Mouse (Mus musculus) induced T-regulatory cell, adult 2 months (primary cell): Measurements from ENCODE around the gene Bcl2l11.
"Not testable (repeated sequence)": the region's sequence is repeated elsewhere in the genome, so short reads cannot be mapped to it uniquely, and the experiment has no call there.

Source experiments
- DNase-seq: peaks from one replicate; pipeline ENCODE4 v3.0.0-alpha.2; 2012; ENCODE audit warnings: low read depth

The Bcl2l11 gene

DNA sequence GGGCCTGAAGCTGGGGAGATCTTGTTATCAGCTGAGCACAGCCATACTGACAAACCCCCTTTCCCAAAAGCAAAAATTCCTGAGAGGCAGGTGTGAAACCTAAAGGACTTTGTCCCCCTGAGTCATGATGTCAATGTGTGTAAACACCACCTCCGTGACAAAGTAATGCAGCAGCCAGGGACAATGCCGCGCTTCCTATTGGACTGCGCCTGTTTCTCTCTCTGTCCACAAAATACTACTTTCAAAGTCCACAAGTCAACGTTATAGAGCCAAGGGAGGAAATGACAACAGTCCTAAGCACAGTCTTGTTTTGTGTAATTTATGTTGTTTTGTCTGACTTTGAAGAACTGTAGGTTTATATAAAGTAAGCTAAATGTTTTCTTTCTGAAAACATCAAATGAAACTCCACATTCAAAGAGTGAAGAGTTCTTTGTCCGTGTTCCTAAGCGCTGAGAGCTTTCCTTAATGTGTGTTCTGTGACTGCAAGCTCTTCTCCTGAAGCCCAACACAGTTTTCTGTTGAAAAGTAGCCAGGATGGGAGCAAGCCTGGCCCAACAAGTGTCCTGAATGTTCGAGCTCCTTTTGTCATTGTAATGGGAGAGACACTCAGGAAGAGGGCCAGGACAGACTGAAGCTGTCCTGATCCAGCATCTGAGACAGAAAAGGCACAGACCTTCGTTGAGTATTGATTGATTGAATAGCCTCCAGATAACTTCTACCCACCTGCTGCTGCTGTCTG is 48.9 kb downstream of the Bcl2l11 start:
- DNase-seq = no peak

DNA sequence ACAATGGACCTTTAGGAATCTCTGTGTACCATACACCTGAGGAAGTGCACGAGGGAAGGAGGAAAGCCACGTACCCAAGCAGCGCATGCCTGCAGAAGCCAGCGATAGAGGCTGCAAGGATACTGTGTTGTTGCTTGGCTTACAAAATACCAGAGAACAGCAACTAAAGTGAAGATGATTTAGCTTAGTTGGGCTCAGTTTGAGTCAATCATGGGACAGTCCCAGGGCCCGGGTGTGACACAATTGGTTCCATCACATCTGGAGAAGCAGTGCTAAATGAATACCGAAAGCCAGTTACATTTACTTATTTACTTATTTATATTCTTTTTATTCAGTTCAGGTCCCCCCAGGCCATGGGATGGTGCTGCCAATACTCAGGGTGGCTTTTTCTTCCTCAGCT is 49.8 kb downstream of the Bcl2l11 start:
- DNase-seq = peak; percentile 47

GRCm38 (mm10) chr2:128176391-128177044 is 50.7 kb downstream of the Bcl2l11 start:
- no peak for DNase-seq

DNA sequence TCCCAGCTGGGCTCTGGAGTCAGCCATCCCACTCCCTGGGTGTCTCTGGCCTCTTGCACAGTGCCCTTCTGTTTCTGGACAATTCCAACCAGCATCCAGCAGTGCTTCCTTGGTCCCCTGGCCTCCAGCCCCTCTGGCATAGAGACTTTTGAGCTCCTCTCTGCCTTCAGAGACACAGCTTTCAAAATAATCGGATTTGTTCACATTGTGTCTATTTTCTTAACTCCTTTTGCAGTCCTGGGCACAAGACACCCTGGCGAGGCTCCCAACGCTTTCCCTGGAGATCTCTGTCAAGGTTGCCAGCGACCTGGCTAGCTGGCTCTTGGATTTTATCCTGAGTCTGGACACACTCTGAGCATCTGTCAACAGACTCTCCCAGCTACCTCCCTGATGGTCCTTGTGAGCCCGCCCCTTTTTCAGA is 51.4 kb downstream of the Bcl2l11 start:
- no peak for DNase-seq

- DNase-seq = no peak
These were observed 53.4 kb downstream of the Bcl2l11 start for GRCm38 (mm10) chr2:128179126-128179807.

DNA sequence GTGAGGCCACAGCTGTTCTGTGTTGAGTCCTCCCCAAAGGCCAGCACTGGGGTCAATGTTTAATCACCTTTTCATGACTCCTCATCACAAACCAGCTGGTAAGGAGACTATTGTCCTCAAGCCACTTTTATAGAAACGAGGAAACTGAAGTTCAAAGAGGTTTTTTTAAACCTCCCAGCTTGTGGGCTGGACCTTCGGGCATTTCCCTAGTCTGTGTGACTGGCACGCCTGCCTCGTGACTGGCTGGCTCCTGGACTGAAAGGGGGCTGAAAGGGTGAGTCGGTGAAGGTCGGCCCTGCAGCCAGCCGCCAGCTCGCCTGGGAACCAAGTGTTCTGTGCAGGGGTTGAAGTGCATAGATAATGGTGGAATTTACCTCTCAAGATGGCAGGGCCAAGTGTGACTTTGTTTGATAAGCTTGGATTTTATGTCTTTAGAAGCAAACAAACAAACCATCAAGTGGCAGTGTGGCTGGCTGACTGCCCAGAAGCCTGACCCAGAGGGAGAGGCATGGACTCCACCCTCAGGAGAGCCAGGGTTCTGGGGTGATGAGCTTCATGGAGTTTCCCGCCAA is 54.1 kb downstream of the Bcl2l11 start:
- no peak for DNase-seq

DNA sequence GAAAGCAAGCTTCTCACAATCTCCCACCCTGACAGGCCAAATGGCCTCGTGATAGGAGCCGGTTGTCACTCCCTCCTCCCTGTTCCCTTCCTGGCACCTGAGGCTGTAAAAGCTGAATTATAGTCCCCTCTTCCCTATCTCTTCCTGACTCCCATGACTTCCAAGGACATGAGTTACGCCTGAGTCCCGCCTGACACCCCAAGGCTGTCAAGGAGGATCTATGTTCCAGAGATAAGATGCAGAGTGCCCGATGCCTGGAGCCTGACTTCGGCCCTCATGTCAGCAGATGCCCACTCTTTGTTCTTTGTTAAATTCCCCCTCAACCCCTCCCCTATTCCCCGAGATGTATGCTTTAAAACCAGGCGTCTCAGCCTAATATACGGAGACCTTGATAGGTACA is 56.3 kb downstream of the Bcl2l11 start:
- DNase-seq = not testable (repeated sequence)

GRCm38 (mm10) chr2:128182751-128183150 is 56.9 kb downstream of the Bcl2l11 start:
- no peak for DNase-seq

- no peak for DNase-seq
These were observed 57.9 kb downstream of the Bcl2l11 start for GRCm38 (mm10) chr2:128183762-128184161.

DNA sequence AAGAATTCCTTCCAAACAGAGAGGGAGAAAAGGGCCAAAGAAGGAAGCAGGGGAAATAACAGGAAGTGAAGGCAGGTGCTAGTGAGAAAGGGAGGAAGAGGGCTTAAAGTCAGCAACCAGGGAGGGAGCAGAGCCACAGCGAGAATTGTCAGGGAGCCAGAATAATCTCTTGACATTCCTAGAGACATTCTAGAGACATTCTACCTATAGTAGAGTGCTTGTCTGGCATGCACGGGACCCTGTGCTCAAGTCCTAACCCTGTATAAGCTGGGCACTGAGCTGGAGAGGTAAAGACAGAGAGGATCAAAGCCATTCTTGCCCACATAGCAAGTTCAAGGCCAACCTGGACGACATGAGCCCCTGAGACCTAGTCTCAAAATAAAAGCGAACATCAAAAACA is 60.1 kb downstream of the Bcl2l11 start:
- no peak for DNase-seq

- DNase-seq = no peak
These were observed 61.4 kb downstream of the Bcl2l11 start for GRCm38 (mm10) chr2:128187277-128187676.

- no peak for DNase-seq
These were observed 62.6 kb downstream of the Bcl2l11 start for GRCm38 (mm10) chr2:128188461-128188860.

- peak; percentile 69 for DNase-seq
These were observed 63.9 kb downstream of the Bcl2l11 start for GRCm38 (mm10) chr2:128189691-128190090.

GRCm38 (mm10) chr2:128190196-128190595 is 64.4 kb downstream of the Bcl2l11 start:
- peak; percentile 72 for DNase-seq

- DNase-seq = no peak
These were observed 67.6 kb downstream of the Bcl2l11 start for GRCm38 (mm10) chr2:128193411-128193810.

DNA sequence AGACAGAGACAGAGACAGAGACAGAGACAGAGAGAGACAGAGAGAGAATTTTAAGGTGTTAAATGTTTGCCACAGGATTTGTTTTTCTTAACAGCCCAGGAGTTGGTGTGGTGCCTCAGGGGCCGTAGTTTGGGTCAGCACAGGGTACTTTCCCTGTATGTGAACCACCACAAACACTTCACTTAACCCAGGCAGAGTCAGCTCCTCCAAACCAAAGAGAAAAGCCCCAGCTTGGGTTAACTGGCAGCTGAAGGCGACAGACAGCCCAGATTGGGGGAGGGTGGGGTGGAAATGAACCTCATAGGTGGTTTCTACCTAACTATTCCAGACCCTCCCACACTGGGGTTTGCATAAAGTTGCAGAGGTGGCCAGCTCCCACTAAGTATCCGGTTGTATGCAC is 71.5 kb downstream of the Bcl2l11 start:
- no peak for DNase-seq

- no peak for DNase-seq
These were observed 77.3 kb downstream of the Bcl2l11 start for GRCm38 (mm10) chr2:128203147-128203546.

DNA sequence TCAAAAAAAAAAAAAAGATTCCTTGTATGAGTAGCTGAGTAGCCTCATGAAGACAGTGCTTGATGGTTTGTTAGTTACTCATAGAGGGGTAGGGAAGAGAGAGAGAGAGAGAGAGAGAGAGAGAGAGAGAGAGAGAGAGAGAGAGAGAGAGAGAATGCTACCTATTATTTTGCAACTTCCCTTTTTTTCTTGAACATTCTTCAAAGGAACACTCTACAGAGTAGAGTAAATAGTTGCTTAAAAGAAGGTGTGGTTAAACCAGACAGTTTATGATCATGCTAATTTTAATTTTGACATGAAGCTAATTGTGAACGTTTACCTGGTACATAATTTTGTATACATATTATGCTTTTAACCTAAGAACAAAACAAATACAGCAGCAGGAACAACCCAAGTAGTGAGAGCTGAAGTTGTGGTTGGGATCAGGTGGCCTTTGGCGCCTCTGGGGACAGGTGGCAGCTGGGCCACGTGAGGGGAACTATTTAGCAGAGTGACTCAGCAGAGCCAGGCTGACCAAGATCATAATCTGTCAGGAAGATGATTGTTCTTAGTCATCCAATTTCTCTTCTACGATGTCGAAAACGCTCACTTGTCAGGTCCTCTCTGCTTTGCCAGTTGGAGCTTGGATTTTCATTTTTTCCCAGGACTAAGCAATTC is 78.0 kb downstream of the Bcl2l11 start:
- DNase-seq = peak; percentile 69

GRCm38 (mm10) chr2:128208541-128208940 is 82.7 kb downstream of the Bcl2l11 start:
- DNase-seq = no peak

DNA sequence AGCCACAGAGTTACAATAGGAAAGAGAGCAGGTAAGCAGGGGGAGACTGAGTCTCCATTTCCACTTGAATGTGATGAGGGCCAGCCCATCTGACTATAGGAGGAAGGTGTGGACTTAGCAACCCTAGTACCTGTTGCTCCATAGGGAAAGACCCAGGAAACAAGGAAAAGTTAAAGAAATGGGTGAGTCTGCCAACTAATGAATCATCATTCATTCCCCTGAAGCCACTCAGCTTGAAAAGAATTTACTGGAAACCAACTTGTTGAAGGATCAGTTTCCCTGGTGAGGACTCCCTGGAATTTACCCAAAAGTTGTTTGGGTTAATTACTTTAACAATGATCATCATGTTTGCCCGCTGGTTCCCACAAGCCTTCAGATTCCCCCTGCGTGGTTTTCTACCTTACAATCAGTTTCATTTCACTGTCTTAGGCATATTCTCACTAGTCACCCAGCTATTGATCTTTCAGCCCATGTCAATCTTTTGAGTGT is 84.0 kb downstream of the Bcl2l11 start:
- no peak for DNase-seq

GRCm38 (mm10) chr2:128210376-128210775 is 84.5 kb downstream of the Bcl2l11 start:
- no peak for DNase-seq
